Mouse (Mus musculus) stomach, embryonic 16.5 days (tissue): ENCODE results near the gene Wsb2. TPM values are rescaled to one million over a fixed set of nuclear protein-coding genes. Genes with fewer than 3 reads are reported as not detected.

Experiments
- ATAC-seq: fragments of 200-750 bp; cut with Nextera tagmentation; 2 replicates; pipeline ENCODE4 v1.8.0; 2017; ENCODE audit warnings: moderate number of reproducible peaks, moderate TSS enrichment; ENCODE audit not compliant: insufficient read depth, low FRiP score
- H3K27ac ChIP-seq: fragments of 300-500 bp; sonication (generic); 2 replicates; pipeline ENCODE4 v1.5.1; 2014; ENCODE audit warnings: low read length
- H3K27me3 ChIP-seq: fragments of 300-500 bp; sonication (generic); 2 replicates; pipeline ENCODE4 v1.6.1; 2014; ENCODE audit warnings: low read length, control low read depth, mixed read lengths; ENCODE audit not compliant: control insufficient read depth, insufficient read depth
- H3K36me3 ChIP-seq: fragments of 300-500 bp; sonication (generic); 2 replicates; pipeline ENCODE4 v1.6.1; 2014; ENCODE audit warnings: low read length; ENCODE audit not compliant: control insufficient read depth, insufficient read depth
- H3K4me1 ChIP-seq: fragments of 300-500 bp; sonication (generic); 2 replicates; pipeline ENCODE4 v1.6.1; 2014; ENCODE audit warnings: low read length, control low read depth, mixed read lengths; ENCODE audit not compliant: control insufficient read depth, insufficient read depth
- H3K4me2 ChIP-seq: fragments of 300-500 bp; sonication (generic); 2 replicates; pipeline ENCODE4 v1.6.1; 2014; ENCODE audit warnings: low read depth, low read length, mixed read lengths
- H3K4me3 ChIP-seq: fragments of 300-500 bp; sonication (generic); replicated peaks from 2 replicates; pipeline ENCODE4 v1.5.1; 2014; ENCODE audit warnings: mild to moderate bottlenecking, low read length
- H3K9ac ChIP-seq: fragments of 300-500 bp; sonication (generic); 2 replicates; pipeline ENCODE4 v1.6.1; 2014; ENCODE audit warnings: low read length
- H3K9me3 ChIP-seq: fragments of 300-500 bp; sonication (generic); replicated peaks from 2 replicates; pipeline ENCODE4 v1.6.1; 2016; ENCODE audit warnings: low read length, control low read depth; ENCODE audit not compliant: control insufficient read depth
- WGBS: fragments of 180-500 bp; shearing (Covaris S2); extraction: QIAGEN DNeasy Blood & Tissue Kit; methylation state at CpG from one replicate; pipeline ENCODE4 v1.1.7; 2014; 5-methylcytosine and 5-hydroxymethylcytosine counted together
- polyA plus RNA-seq: library from polyadenylated mRNA; unstranded; fragments of >200 nt; fragmentation: Nextera tagmentation; extraction: Ambion mirVana; gene quantifications from 2 replicates; pipeline ENCODE4 v1.2.1, GENCODE M21; 2015

Gene Wsb2
- polyA plus RNA-seq = 34.1 and 35.0 TPM in 2 replicates

DNA sequence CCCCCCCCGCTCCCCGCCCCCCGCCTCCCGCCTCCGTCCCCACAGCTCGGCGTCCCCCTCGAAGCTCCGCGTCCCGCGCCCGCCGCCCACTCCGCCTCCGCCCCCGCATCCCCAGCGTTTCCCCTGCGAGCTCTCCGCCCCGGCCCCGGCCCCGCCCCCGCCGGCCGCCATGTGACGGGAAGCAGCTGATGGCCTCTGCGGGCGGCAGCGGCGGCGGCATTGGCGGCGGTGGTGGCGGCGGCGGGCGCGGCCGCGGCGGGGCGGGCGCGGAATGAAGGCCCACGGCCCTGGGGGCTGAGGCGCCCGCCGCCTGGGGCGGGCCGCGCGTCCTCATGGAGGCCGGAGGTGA is at the start of gene Wsb2:
TSS of gene Wsb2 (plus strand) at position 176 of the 349 bp plus-strand sequence.
- peak within 1 kb of the TSS; percentile 95 for H3K27ac ChIP-seq
- H3K9ac ChIP-seq = peak within 1 kb of the TSS; percentile 97
- peak; percentile 69 for ATAC-seq

DNA sequence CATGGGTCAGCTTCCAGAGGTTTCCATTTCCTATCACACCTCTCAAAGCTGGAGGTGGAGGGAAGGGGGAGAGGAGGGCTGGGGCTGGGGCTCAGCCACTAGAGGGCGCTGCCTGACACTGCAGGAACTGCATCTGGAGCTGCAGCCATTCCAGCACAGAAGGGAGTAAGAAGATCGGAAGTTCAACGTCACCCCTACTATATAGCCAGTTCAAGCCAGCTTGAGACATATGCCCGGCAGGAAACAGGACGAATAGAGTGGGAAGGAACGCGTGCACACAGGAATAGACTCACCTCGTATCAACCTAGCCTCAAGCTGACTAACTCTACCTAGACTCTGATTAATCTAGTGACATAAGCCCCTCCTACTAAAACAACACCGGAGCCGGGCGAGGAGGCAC is 49.4 kb upstream of the Wsb2 start:
- Histone ChIP-seq H3K9ac (no peak overlapping the region), H3K27ac (no peak overlapping the region), H3K4me3 (no peak overlapping the region), H3K27me3 (no peaks in the 10 kb centered on the region), H3K4me2 (no peak overlapping the region), H3K9me3 (no peaks in the 10 kb centered on the region), H3K4me1 (no peaks in the 10 kb centered on the region), H3K36me3 (no peaks in the 10 kb centered on the region)
- WGBS = 26% methylated on average over 11 of the region's 11 CpGs
- ATAC-seq = peak; percentile 35; the same call in 1 of the 2 replicates

More for the DNA sequence above, at the start of gene Wsb2:
- 0 out of 2 replicates have a peak, but pooled peaks cover 4% of the 10 kb centered on the region for H3K36me3 ChIP-seq
- H3K4me1 ChIP-seq = peaks cover 33% of the 10 kb centered on the region
- WGBS = under 1% methylated on average over 21 of the region's 54 CpGs
- peak within 1 kb of the TSS; percentile 93 for H3K4me2 ChIP-seq
- H3K27me3 ChIP-seq = no peaks in the 10 kb centered on the region
- peak within 1 kb of the TSS; percentile 100 for H3K4me3 ChIP-seq
- H3K9me3 ChIP-seq = no peaks in the 10 kb centered on the region

- WGBS = 15% methylated on average over 14 of the region's 14 CpGs
- peak overlapping the region; percentile 67 for H3K9ac ChIP-seq
- ATAC-seq = no peak
- H3K36me3 ChIP-seq = no peaks in the 10 kb centered on the region
- peaks cover 24% of the 10 kb centered on the region for H3K4me1 ChIP-seq
- peak overlapping the region; percentile 43 for H3K4me3 ChIP-seq
- H3K27me3 ChIP-seq = no peaks in the 10 kb centered on the region
- H3K27ac ChIP-seq = peak overlapping the region; percentile 94
- peak overlapping the region; percentile 66 for H3K4me2 ChIP-seq
- no peaks in the 10 kb centered on the region for H3K9me3 ChIP-seq
These were observed 43.7 kb upstream of the Wsb2 start for GRCm38 (mm10) chr5:117313420-117313819.

DNA sequence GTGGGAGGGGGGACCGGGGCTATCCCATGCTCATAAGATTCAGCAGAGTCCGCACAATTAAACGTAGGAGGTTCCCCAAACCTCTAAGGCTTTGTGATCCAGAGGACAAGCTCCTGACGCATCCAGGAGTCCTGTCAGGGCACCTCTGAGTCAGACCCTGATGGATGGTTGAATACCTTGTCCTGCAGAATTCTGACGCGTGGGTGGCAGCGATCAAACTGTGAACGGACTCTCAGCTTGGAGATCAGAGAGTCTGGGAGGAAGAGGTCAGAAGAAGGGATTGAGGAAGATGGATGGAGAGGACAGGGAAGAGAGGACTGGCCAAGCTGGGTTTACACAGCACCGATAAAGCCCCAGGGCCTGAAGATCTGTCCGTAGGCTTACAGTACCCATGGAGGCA is 43.2 kb upstream of the Wsb2 start:
- no peak for ATAC-seq
- Histone ChIP-seq H3K27ac (peak overlapping the region; percentile 94), H3K36me3 (no peaks in the 10 kb centered on the region), H3K4me1 (peaks cover 24% of the 10 kb centered on the region), H3K4me3 (peak overlapping the region; percentile 43), H3K9ac (peak overlapping the region; percentile 67), H3K27me3 (no peaks in the 10 kb centered on the region), H3K4me2 (peak overlapping the region; percentile 66), H3K9me3 (no peaks in the 10 kb centered on the region)
- 27% methylated on average over 10 of the region's 10 CpGs for WGBS

DNA sequence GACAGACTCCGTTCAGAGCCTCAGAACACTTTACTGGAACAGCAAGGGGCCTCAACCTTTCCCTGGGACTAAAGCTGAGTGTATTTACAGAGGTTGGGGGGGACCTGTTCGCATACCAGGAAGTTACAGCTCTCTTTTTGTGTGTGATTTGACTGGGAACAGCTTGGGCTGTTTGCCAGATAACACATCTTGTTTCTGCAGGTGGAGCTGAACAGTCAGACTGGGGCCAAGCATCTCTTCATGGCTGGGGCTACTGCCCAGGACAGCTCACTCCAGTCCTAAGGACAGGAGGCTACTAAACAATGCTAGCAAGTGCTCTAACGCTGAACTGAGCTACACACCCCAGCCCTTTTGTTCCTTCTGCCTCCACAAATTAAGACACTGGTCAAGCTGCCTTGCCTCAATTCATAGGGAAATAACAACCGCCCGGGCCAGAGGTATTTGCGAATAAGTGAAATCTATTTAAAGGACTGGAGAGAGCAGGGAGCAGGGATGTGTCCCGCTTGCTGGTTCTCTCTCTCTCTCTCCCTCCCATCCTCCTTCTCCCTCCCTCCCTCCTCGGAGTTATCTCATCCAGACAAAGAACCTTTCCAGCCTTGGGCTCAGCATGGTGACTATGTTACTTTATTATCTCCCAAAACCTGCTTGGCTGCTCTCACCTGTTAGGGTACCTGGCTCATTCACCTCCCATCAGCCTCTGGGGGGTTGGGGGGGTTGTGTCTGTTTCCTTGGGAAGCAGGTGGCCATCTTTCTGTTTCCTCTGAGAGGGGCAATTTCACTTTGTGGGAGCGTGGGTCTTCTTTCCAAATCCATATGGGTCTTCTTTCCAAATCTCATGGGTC is 42.3 kb upstream of the Wsb2 start:
- Histone ChIP-seq H3K27me3 (no peaks in the 10 kb centered on the region), H3K4me2 (peak overlapping the region; percentile 66), H3K4me1 (peaks cover 24% of the 10 kb centered on the region), H3K36me3 (no peaks in the 10 kb centered on the region), H3K9ac (peak overlapping the region; percentile 67), H3K9me3 (no peaks in the 10 kb centered on the region), H3K4me3 (peak overlapping the region; percentile 43; the same call in 1 of the 2 replicates), H3K27ac (peak overlapping the region; percentile 94)
- 29% methylated on average over 9 of the region's 9 CpGs for WGBS
- ATAC-seq = peak; percentile 64

DNA sequence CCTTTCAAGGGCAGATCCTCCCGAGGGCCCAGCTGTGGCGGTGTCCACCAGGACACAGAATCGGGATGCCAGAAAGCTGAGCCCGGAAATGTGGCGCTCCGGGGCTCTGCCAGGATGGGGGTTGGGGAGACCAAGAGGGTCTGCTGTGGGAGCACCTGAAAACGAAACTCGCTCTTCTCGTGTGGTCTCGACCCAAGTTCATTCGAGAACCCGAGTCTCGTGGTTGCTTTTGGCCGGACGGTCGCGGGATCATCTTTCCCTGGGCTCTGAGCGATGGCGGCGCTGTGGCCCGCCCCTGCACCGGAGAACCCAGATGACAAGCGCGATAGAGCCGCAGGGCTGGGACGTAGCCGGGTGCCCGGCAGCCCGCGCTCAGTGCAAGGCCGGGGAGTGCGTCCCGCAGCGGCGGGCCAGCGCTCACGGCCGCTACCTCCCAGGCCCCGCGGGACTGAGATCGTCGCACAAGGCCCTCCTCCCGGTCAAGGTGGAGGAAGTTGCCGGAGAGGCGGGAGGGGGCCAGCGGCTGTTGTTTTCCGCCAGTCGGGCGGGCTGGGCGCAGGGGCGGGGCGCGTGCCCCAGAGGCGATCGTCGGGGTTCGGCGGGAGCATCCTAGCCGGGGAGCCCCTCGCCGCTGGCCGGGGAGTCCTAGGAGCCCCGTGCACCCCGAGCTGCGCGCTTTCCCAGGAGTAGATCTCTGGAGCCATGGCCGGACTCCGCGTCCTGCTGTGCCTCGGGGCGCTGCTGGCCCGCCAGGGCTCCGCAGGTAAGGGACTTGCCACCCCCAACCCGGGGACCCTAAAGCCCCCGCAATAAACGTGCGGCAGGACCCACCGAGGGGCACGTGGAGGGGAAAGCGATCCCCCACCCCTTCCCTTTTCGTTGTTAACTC is 38.1 kb upstream of the Wsb2 start, which contains the start of gene Vsig10:
TSS of gene Vsig10 (plus strand) at position 343 of the 889 bp plus-strand sequence.
- WGBS = under 1% methylated on average over 66 of the region's 81 CpGs

DNA sequence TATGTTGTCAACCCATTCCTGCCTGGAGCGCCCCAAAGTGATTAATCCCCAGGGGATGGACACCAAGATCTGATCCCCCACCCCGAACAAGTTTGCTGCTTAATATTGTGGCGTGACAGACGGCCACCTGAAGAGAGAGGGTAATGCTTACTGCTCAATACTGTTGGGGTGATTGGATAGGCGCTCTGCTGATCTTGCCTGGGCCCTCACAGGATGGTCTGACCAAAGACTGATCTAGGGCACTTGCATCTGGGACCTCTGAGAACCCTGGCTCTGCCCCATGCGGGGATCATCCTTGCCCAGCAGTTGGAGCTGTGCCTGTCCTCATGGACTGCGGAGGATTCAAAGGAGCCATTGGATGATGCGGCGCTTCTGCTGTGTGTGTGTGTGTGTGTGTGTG is 33.4 kb upstream of the Wsb2 start:
- Histone ChIP-seq H3K27me3 (no peaks in the 10 kb centered on the region), H3K9me3 (no peaks in the 10 kb centered on the region), H3K27ac (no peak overlapping the region), H3K4me1 (0 out of 2 replicates have a peak, but pooled peaks cover 5% of the 10 kb centered on the region), H3K4me3 (no peak overlapping the region), H3K36me3 (0 out of 2 replicates have a peak, but pooled peaks cover 3% of the 10 kb centered on the region), H3K4me2 (no peak overlapping the region), H3K9ac (no peak overlapping the region)
- ATAC-seq = no peak
- 84% methylated on average over 9 of the region's 9 CpGs for WGBS

More for the DNA sequence above, 38.1 kb upstream of the Wsb2 start, which contains the start of gene Vsig10:
- Histone ChIP-seq H3K9ac (peak within 1 kb of the TSS; percentile 92), H3K4me1 (peaks cover 21% of the 10 kb centered on the region), H3K27me3 (no peaks in the 10 kb centered on the region), H3K27ac (peak within 1 kb of the TSS; percentile 92), H3K9me3 (no peaks in the 10 kb centered on the region), H3K4me2 (peak within 1 kb of the TSS; percentile 82), H3K36me3 (no peaks in the 10 kb centered on the region), H3K4me3 (peak within 1 kb of the TSS; percentile 84)
- ATAC-seq = peak; percentile 79

- no peaks in the 10 kb centered on the region for H3K27me3 ChIP-seq
- no peak overlapping the region for H3K27ac ChIP-seq
- ATAC-seq = peak; percentile 18
- no peak overlapping the region for H3K4me2 ChIP-seq
- H3K4me1 ChIP-seq = no peaks in the 10 kb centered on the region
- 56% methylated on average over 6 of the region's 6 CpGs for WGBS
- no peak overlapping the region for H3K4me3 ChIP-seq
- H3K36me3 ChIP-seq = 0 out of 2 replicates have a peak, but pooled peaks cover 3% of the 10 kb centered on the region
- no peak overlapping the region for H3K9ac ChIP-seq
- no peaks in the 10 kb centered on the region for H3K9me3 ChIP-seq
These were observed 30.7 kb upstream of the Wsb2 start for GRCm38 (mm10) chr5:117326408-117326807.
